Mouse (Mus musculus) myocyte (in vitro differentiated cells): ENCODE measurements around the gene Creb3l1.

ENCODE experiments used
- E2F4 ChIP-seq: IDR thresholded peaks from one replicate; pipeline ENCODE4 v1.6.1; 2011; ENCODE audit warnings: mild to moderate bottlenecking, control low read depth, moderate library complexity; ENCODE audit not compliant: insufficient read depth
- MAX ChIP-seq: IDR thresholded peaks from one replicate; pipeline ENCODE4 v1.6.1; 2011; ENCODE audit warnings: low read depth, mild to moderate bottlenecking, control low read depth
- POLR2A ChIP-seq: IDR thresholded peaks from one replicate; pipeline ENCODE4 v1.6.1; 2011; ENCODE audit warnings: low read depth, mild to moderate bottlenecking, control low read depth, moderate library complexity; ENCODE audit not compliant: insufficient read length
- REST ChIP-seq: IDR thresholded peaks from one replicate; pipeline ENCODE4 v1.6.1; 2011; ENCODE audit warnings: mild to moderate bottlenecking, control low read depth, moderate library complexity; ENCODE audit not compliant: insufficient read depth, insufficient read length
- SRF ChIP-seq: IDR thresholded peaks from one replicate; pipeline ENCODE4 v1.6.1; 2011; ENCODE audit warnings: low read depth; ENCODE audit not compliant: control insufficient read depth, insufficient read length

- no peak for TF ChIP-seq E2F4
- TF ChIP-seq POLR2A, result no peak
- no peak for TF ChIP-seq REST
- no peak for TF ChIP-seq MAX
- TF ChIP-seq SRF, result no peak
These were observed 90.3 kb downstream of the Creb3l1 start for GRCm38 (mm10) chr2:91934016-91934415.
